Mouse (Mus musculus) kidney, adult 2 months (tissue): ENCODE results near the gene Nfib.

Experiments used
- CTCF ChIP-seq: fragments of 200-500 bp; conservative IDR thresholded peaks from 2 replicates; pipeline ENCODE4 v1.5.1; 2011; ENCODE audit warnings: low read depth, mild to moderate bottlenecking, control low read depth, low read length, moderate library complexity, mixed read lengths; ENCODE audit not compliant: insufficient read depth, insufficient read length
- POLR2A ChIP-seq: fragments of 200-500 bp; IDR thresholded peaks from one replicate; pipeline ENCODE4 v1.6.1; 2011; ENCODE audit warnings: low read depth, low read length, control low read depth

DNA sequence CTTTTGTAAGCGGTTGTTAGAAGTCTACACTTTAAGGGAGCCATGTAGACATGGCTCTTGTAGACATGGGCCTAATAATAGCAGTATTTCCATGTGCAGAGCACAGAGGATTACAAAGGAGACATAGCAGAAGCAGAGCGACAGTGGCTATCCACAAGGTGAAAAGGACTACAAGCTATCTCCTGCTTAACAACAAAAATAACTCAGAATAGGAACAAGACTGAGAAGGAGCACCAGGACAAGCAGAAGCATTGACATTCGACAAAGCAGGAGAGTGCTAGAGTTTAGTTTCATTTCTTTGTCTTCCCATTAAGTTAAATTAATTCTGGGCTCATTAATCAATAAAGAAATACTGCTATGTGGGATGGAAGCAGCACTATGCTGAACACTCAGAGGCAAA is 372.1 kb downstream of the Nfib start:
- TF ChIP-seq CTCF (no peak), POLR2A (no peak)
